Mouse (Mus musculus) bone marrow macrophage, adult 2 months (primary cell): Measurements from ENCODE around the gene Sh3pxd2a. TPM values are rescaled to one million over a fixed set of nuclear protein-coding genes. Genes with fewer than 3 reads are reported as not detected.
A peak's percentile ranks its signal among the peaks of the same experiment; 100 is the strongest.

Experiments used
- H3K27ac ChIP-seq: 2 replicates; pipeline ENCODE4 v1.5.1; 2012; ENCODE audit warnings: low read depth, low read length; ENCODE audit not compliant: insufficient read depth
- H3K4me1 ChIP-seq: 2 replicates; pipeline ENCODE4 v1.6.1; 2012; ENCODE audit warnings: low read length; ENCODE audit not compliant: control insufficient read depth, insufficient read depth
- H3K4me3 ChIP-seq: 2 replicates; pipeline ENCODE4 v1.5.1; 2012; ENCODE audit warnings: mild to moderate bottlenecking, low read length, moderate library complexity; ENCODE audit not compliant: insufficient read depth
- CTCF ChIP-seq: IDR thresholded peaks from 2 replicates; pipeline ENCODE4 v1.5.1; 2012; ENCODE audit warnings: low read depth, mild to moderate bottlenecking, low read length, moderate library complexity
- POLR2A ChIP-seq: IDR thresholded peaks from 2 replicates; pipeline ENCODE4 v1.6.1; 2012; ENCODE audit warnings: mild to moderate bottlenecking, low read depth, low read length, borderline replicate concordance
- polyA plus RNA-seq: library from polyadenylated mRNA; stranded (reverse); fragments of >200 nt; gene quantifications from 2 replicates; pipeline ENCODE4 v1.2.4, GENCODE M21; 2012; ENCODE audit not compliant: missing spikeins, insufficient read depth, insufficient read length

The Sh3pxd2a gene
- polyA plus RNA-seq, 1 experiment, result 12.7 TPM

- TF ChIP-seq CTCF (no peak), POLR2A (no peak)
- H3K4me1 ChIP-seq, result peaks cover 8% of the 10 kb centered on the region
- H3K4me3 ChIP-seq, result no peak overlapping the region
- H3K27ac ChIP-seq, result no peak overlapping the region
Measured at GRCm38 (mm10) chr19:47363086-47363668, 101.0 kb downstream of the Sh3pxd2a start.

DNA sequence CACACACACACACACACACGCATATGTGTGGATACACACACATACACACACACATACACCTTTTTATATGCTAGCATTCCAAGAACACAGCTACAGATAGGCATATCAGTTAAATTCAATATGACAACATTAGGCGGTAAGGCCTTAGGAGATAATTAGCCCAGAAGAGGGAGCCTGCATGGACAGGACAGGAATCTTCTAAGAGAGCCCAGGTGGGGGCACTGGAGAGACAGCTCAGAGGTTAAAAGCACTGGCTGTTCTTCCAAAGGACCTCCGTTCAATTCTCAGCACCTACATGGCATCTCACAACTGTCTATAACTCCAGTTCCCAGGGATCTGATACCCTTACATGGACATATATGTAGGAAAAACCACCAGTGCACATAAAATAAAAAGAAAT is 103.3 kb downstream of the Sh3pxd2a start:
- TF ChIP-seq POLR2A (no peak), CTCF (no peak)
- no peak overlapping the region for H3K4me3 ChIP-seq
- H3K4me1 ChIP-seq, result peaks cover 8% of the 10 kb centered on the region
- no peak overlapping the region for H3K27ac ChIP-seq

GRCm38 (mm10) chr19:47360017-47360416 is 104.2 kb downstream of the Sh3pxd2a start:
- TF ChIP-seq CTCF (no peak), POLR2A (no peak)
- Histone ChIP-seq H3K27ac (no peak overlapping the region), H3K4me1 (peaks cover 8% of the 10 kb centered on the region), H3K4me3 (no peak overlapping the region)

- Histone ChIP-seq H3K27ac (no peak overlapping the region), H3K4me1 (peaks cover 8% of the 10 kb centered on the region), H3K4me3 (no peak overlapping the region)
- no peak for TF ChIP-seq POLR2A
- no peak for TF ChIP-seq CTCF
Measured at GRCm38 (mm10) chr19:47359166-47359931, 104.9 kb downstream of the Sh3pxd2a start.

- no peak overlapping the region for H3K4me3 ChIP-seq
Measured at GRCm38 (mm10) chr19:47357297-47357696, 106.9 kb downstream of the Sh3pxd2a start.

DNA sequence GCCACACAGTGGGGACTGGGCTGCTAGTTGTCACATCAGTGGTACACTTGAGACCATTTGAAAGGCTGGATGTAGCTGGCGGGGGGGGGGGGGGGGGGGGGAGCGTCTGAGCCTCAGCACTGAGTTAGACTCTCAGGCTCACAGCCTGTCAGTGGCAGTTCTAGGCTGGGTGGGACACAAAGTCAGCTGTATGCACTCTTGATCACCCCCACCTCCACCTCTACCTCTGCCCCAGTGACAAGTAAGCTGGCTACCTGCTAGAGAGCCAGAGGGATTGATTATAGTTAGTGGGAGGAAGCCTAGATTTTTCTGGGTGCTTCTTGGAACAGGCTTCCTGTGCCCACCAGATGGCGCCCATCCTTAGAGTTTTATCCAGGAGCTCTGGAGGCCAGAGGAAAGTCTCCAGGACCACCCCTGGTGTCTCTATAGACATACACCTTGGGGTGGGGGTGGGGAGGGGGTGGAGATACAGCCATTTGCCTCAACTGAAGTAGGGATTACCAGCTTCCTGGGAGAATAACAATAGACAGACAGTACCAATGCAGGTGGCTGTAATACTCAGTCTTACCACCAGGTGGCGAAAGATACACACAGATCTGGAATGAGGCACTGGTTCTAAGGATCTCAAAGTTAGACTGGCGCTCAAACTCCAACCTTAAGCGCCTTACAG is 107.9 kb downstream of the Sh3pxd2a start:
- no peak overlapping the region for H3K4me3 ChIP-seq

More at GRCm38 (mm10) chr19:47357297-47357696, 106.9 kb downstream of the Sh3pxd2a start:
- Histone ChIP-seq H3K4me1 (peaks cover 8% of the 10 kb centered on the region), H3K27ac (no peak overlapping the region)
- TF ChIP-seq POLR2A (no peak), CTCF (no peak)

DNA sequence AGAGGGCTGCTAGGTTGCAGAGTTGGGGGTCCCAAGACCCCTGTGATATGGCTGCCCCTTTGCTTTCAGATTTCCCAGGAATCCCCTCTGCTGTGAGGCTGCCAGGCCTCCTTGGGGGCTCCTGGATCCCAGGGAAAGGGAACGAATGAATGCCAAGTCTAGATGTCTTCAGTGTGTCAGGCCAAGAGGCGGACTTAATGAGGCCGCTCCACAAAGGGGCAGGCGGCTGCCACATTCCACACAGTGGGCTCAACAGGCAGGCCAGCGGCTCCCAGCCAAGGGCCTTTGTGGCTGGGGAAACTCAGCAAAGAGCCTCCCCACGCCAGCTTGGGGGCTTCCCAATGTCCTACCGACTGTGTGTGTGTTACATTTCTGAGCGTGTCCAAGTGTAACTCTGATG is 109.7 kb downstream of the Sh3pxd2a start:
- Histone ChIP-seq H3K4me1 (peaks cover 7% of the 10 kb centered on the region), H3K27ac (no peak overlapping the region), H3K4me3 (no peak overlapping the region)
- TF ChIP-seq CTCF, result no peak
- TF ChIP-seq POLR2A, result no peak

More for the DNA sequence above, 107.9 kb downstream of the Sh3pxd2a start:
- Histone ChIP-seq H3K4me1 (peaks cover 8% of the 10 kb centered on the region), H3K27ac (no peak overlapping the region)
- TF ChIP-seq POLR2A (no peak), CTCF (peak; percentile 100)

GRCm38 (mm10) chr19:47349043-47349442 is 115.2 kb downstream of the Sh3pxd2a start:
- Histone ChIP-seq H3K4me3 (no peak overlapping the region), H3K4me1 (no peaks in the 10 kb centered on the region), H3K27ac (no peak overlapping the region)
- TF ChIP-seq CTCF, result no peak
- TF ChIP-seq POLR2A, result no peak

GRCm38 (mm10) chr19:47348395-47349016 is 115.7 kb downstream of the Sh3pxd2a start:
- no peaks in the 10 kb centered on the region for H3K4me1 ChIP-seq
- TF ChIP-seq CTCF (no peak), POLR2A (no peak)
- no peak overlapping the region for H3K4me3 ChIP-seq
- no peak overlapping the region for H3K27ac ChIP-seq

DNA sequence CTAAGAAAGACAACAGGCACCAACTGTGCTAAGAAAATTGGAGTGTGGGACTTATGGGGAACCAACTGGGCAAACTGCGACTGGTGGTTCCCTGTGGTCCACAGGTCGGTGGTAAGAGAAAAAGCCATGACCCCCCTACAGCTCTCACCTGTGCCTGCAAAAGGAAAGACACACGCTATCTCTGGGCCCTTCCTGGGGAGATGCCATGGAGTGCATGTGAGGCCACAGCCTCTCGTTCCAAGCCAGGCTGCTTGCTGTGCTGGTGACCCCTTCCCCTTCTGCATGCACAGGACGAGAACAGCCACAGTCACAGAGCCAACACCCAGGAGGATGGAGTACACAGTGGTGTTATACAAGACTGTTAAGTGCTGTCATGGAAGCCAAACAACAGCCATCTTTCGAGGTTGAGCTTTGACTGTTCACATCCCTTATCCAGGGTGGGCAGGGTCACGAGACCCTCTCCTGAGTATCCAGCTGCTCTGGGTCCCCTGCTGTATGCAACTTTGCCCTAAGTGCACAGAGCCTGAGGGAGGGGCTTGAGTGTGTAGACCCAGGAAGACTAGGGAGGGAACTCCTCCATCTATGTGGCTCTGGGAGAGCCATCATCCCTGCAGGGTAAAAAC is 117.1 kb downstream of the Sh3pxd2a start:
- no peak overlapping the region for H3K4me3 ChIP-seq
- H3K4me1 ChIP-seq, result no peaks in the 10 kb centered on the region
- H3K27ac ChIP-seq, result no peak overlapping the region
- TF ChIP-seq CTCF (no peak), POLR2A (no peak)
